Mouse (Mus musculus) stomach, embryonic 15.5 days (tissue): ENCODE measurements around the gene Stard10. TPM values are rescaled to one million over a fixed set of nuclear protein-coding genes. Genes with fewer than 3 reads are reported as not detected.

Experiments
- ATAC-seq: fragments of 200-750 bp; cut with Nextera tagmentation; 2 replicates; pipeline ENCODE4 v1.8.0; 2017; ENCODE audit warnings: low read depth, moderate number of reproducible peaks, moderate TSS enrichment; ENCODE audit not compliant: insufficient read depth, low FRiP score
- H3K27ac ChIP-seq: fragments of 300-500 bp; sonication (generic); 2 replicates; pipeline ENCODE4 v1.5.1; 2015; ENCODE audit warnings: mild to moderate bottlenecking, inconsistent platforms
- H3K27me3 ChIP-seq: fragments of 300-500 bp; sonication (generic); replicated peaks from 2 replicates; pipeline ENCODE4 v1.6.1; 2015; ENCODE audit warnings: inconsistent platforms
- H3K36me3 ChIP-seq: fragments of 300-500 bp; sonication (generic); 2 replicates; pipeline ENCODE4 v1.6.1; 2015; ENCODE audit warnings: inconsistent platforms
- H3K4me1 ChIP-seq: fragments of 300-500 bp; sonication (generic); 2 replicates; pipeline ENCODE4 v1.6.1; 2015; ENCODE audit warnings: inconsistent platforms
- H3K4me2 ChIP-seq: fragments of 300-500 bp; sonication (generic); 2 replicates; pipeline ENCODE4 v1.6.1; 2015; ENCODE audit warnings: mild to moderate bottlenecking, inconsistent platforms
- H3K4me3 ChIP-seq: fragments of 300-500 bp; sonication (generic); replicated peaks from 2 replicates; pipeline ENCODE4 v1.5.1; 2015; ENCODE audit warnings: inconsistent platforms
- H3K9ac ChIP-seq: fragments of 300-500 bp; sonication (generic); 2 replicates; pipeline ENCODE4 v1.6.1; 2015; ENCODE audit warnings: inconsistent platforms
- H3K9me3 ChIP-seq: fragments of 300-500 bp; sonication (generic); 2 replicates; pipeline ENCODE4 v1.6.1; 2016; ENCODE audit warnings: inconsistent platforms
- WGBS: fragments of 180-500 bp; shearing (Covaris S2); methylation state at CpG from one replicate; pipeline ENCODE4 v1.1.7; 2015; 5-methylcytosine and 5-hydroxymethylcytosine counted together
- polyA plus RNA-seq: library from polyadenylated mRNA; unstranded; fragments of >200 nt; fragmentation: Nextera tagmentation; extraction: Ambion mirVana; gene quantifications from 2 replicates; pipeline ENCODE4 v1.2.1, GENCODE M21; 2015

Gene Stard10
- polyA plus RNA-seq, 1 experiment from 2014 or later: 112 TPM

GRCm38 (mm10) chr7:101393694-101394504 lies 77.0 kb downstream of the Stard10 start:
- H3K27ac ChIP-seq: peak overlapping the region; percentile 97
- no peaks in the 10 kb centered on the region for H3K9me3 ChIP-seq
- WGBS: 20% methylated on average over 8 of the region's 8 CpGs
- peak overlapping the region; percentile 48 for H3K4me3 ChIP-seq
- peak overlapping the region; percentile 59 for H3K4me2 ChIP-seq
- H3K4me1 ChIP-seq: peaks cover 22% of the 10 kb centered on the region
- peaks cover 41% of the 10 kb centered on the region for H3K36me3 ChIP-seq
- ATAC-seq: peak; percentile 83
- 0 out of 2 replicates have a peak overlapping the region, but pooled peaks have one; percentile 32 for H3K9ac ChIP-seq
- H3K27me3 ChIP-seq: no peaks in the 10 kb centered on the region

- Histone ChIP-seq H3K4me2 (peak overlapping the region; percentile 59), H3K27me3 (no peaks in the 10 kb centered on the region), H3K27ac (peak overlapping the region; percentile 97), H3K4me3 (peak overlapping the region; percentile 48), H3K9me3 (no peaks in the 10 kb centered on the region), H3K4me1 (peaks cover 22% of the 10 kb centered on the region), H3K36me3 (peaks cover 47% of the 10 kb centered on the region), H3K9ac (0 out of 2 replicates have a peak overlapping the region, but pooled peaks have one; percentile 32)
- no peak for ATAC-seq
- WGBS: 50% methylated on average over 3 of the region's 3 CpGs
Observed at GRCm38 (mm10) chr7:101394569-101394968, 77.7 kb downstream of the Stard10 start.

- 44% methylated on average over 2 of the region's 2 CpGs for WGBS
- ATAC-seq: no peak; the same call in 1 of the 2 replicates
- Histone ChIP-seq H3K27me3 (no peaks in the 10 kb centered on the region), H3K4me2 (peak overlapping the region; percentile 59), H3K4me1 (peaks cover 22% of the 10 kb centered on the region), H3K27ac (peak overlapping the region; percentile 97), H3K36me3 (peaks cover 47% of the 10 kb centered on the region), H3K9ac (no peak overlapping the region), H3K9me3 (no peaks in the 10 kb centered on the region), H3K4me3 (peak overlapping the region; percentile 48)
Observed at GRCm38 (mm10) chr7:101395471-101395870, 78.6 kb downstream of the Stard10 start.

Other genes with a start within 250 kb of the Stard10 start
- gene Fchsd2, start 224.2 kb upstream of the Stard10 start, polyA plus RNA-seq: 20.0 and 21.2 TPM in 2 replicates
- 15.4 and 16.2 TPM in 2 replicates for gene Atg16l2, start 14.8 kb upstream of the Stard10 start, polyA plus RNA-seq
- 88.7 and 92.5 TPM in 2 replicates for gene Arap1, start 31.0 kb downstream of the Stard10 start, polyA plus RNA-seq
- gene Gm45837, start 93.8 kb downstream of the Stard10 start, polyA plus RNA-seq: 3.6 and 8.0 TPM in 2 replicates
- 9.1 and 15.9 TPM in 2 replicates for gene Pde2a, start 104.6 kb downstream of the Stard10 start, polyA plus RNA-seq